Mouse (Mus musculus): ENCODE measurements around the gene Gm48552. TPM values are rescaled to one million over a fixed set of nuclear protein-coding genes. Genes with fewer than 3 reads are reported as not detected.

The Gm48552 gene
- polyA plus RNA-seq, 1 experiment from 2014 or later = 3.8 TPM

DNA sequence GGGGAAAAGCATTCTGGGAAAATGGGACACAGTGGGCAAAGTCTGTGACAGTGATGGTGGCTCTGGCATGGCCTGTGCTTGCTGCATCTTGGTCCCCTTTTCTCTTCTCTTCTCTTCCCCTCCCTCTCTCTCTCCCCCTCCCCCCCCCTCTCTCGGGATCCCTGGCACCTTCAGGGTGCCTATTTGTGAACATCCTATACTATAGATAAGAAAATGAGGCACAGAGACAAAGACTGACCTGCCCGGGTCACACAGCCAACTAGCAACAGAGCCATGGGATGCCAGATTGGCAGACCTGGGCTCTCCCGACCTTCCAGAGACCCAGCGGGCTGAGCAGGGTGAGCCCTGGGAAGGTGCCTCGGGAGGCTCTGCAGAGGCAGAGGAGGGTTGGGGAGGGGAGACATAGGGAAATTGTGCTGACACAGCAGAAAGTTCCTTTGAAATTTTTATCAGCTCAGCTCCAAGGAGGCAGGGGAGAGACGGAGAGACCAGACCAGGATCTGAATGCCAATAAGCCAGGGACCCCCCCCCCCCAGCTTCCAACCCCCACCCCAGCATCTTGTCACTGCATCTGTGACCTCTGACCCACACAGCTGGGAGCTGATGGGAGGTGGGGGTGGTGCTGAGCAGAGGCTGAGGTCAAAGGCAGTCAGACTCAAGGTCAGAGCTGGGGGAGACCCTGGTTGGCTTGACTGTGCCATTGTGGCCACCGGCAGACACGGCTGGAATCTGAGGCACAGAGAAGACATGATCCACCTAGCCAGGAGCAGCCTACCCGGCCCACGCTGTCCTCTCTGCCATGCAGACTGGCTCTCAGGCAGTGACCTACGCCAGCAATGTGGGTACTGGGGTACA is 29.6 kb downstream of the Gm48552 start:
- Histone ChIP-seq H3K36me3 (0 out of 2 replicates have a peak, but pooled peaks cover 12% of the 10 kb centered on the region), H3K27me3 (0 out of 2 replicates have a peak, but pooled peaks cover under 1% of the 10 kb centered on the region), H3K9ac (0 out of 2 replicates have a peak overlapping the region, but pooled peaks have one; percentile 6), H3K4me1 (peaks cover 49% of the 10 kb centered on the region), H3K4me3 (no peak overlapping the region), H3K9me3 (no peaks in the 10 kb centered on the region), H3K27ac (no peak overlapping the region), H3K4me2 (replicated peaks) (no peak overlapping the region)
- WGBS = 43% methylated on average over 11 of the region's 11 CpGs
- ATAC-seq (ENCODE audit: insufficient number of reproducible peaks, insufficient read depth, low FRiP score, low TSS enrichment) = no peak

DNA sequence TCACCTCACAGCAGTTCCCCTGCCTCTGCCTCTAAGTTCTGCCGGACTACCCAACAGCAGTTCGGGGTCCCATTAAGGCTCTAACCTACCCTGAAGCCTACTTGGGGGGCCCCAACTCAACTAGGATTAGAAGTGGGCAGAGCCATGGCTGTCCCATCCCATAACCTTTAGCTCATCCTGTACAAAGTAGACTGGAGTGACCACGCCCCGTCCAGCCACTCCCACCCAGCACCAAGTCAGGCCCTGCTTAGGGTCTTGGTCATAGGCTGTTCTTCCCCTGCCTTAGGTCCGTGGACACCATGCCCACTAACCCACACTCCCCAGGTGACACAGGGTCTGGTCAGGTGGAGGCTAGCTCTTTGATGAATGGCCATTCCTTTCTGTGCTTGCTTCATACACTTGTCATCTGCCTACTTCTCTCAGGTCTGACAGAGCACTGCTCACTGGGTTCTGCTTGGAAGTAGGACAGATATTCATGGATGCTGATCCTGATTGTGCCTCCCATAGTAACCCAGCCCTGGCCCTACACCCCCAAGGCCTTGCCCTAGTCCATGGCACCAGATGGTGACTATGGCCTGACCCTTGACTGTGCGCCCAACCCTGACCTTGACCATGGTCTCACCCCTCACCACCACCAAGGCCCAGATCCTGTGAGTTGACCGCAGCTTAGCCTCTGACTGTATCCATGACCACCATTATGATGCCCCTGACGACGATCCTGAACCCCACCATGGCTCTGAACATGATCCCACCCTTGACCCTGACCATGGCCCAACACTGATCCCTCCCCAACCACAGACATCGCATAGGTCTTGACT is 30.5 kb downstream of the Gm48552 start:
- Histone ChIP-seq H3K4me3 (no peak overlapping the region), H3K9ac (no peak overlapping the region), H3K9me3 (no peaks in the 10 kb centered on the region), H3K4me1 (peaks cover 45% of the 10 kb centered on the region), H3K36me3 (0 out of 2 replicates have a peak, but pooled peaks cover 12% of the 10 kb centered on the region), H3K27ac (no peak overlapping the region), H3K4me2 (replicated peaks) (no peak overlapping the region), H3K27me3 (peaks cover 7% of the 10 kb centered on the region; the same call in 1 of the 2 replicates)
- ATAC-seq (ENCODE audit: insufficient number of reproducible peaks, insufficient read depth, low FRiP score, low TSS enrichment) = no peak
- WGBS = 89% methylated on average over 10 of the region's 10 CpGs

DNA sequence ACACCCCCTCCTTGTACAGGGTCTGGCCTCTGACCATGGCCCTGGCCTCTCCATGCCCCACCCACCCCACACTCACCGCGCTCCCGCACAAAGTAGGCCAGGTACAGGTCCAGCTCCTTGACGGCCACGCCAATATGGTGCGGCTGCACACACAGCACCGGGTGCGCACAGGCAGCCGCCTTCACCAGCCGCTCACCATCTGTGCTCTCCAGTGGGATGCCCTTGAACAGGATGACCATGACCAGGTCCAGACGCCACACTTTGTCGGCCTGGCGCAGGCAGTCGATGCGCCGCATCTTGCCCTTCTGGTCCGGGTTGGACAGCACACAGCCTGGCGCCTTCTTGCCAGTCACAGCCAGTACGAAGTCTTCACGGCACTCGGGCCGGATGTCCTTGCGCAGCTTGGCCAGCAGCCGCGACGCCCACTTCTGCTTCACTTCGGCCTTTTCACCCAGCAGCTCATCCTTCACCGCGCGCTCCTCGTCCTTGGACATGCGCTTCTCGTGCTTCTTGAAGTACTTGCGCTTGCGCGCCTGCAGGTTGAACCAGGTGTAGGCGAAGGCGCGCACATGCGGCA is 31.5 kb downstream of the Gm48552 start:
- H3K9me3 ChIP-seq = no peaks in the 10 kb centered on the region
- H3K27me3 ChIP-seq = peaks cover 15% of the 10 kb centered on the region
- no peak overlapping the region for H3K27ac ChIP-seq
- peaks cover 45% of the 10 kb centered on the region for H3K4me1 ChIP-seq
- 0 out of 2 replicates have a peak, but pooled peaks cover 12% of the 10 kb centered on the region for H3K36me3 ChIP-seq
- ATAC-seq (ENCODE audit: insufficient number of reproducible peaks, insufficient read depth, low FRiP score, low TSS enrichment) = 0 out of 2 replicates have a peak, but pooled peaks have one; percentile 2
- no peak overlapping the region for H3K9ac ChIP-seq
- WGBS = 87% methylated on average over 40 of the region's 40 CpGs
- no peak overlapping the region for H3K4me3 ChIP-seq
- no peak overlapping the region for H3K4me2 ChIP-seq (replicated peaks)

DNA sequence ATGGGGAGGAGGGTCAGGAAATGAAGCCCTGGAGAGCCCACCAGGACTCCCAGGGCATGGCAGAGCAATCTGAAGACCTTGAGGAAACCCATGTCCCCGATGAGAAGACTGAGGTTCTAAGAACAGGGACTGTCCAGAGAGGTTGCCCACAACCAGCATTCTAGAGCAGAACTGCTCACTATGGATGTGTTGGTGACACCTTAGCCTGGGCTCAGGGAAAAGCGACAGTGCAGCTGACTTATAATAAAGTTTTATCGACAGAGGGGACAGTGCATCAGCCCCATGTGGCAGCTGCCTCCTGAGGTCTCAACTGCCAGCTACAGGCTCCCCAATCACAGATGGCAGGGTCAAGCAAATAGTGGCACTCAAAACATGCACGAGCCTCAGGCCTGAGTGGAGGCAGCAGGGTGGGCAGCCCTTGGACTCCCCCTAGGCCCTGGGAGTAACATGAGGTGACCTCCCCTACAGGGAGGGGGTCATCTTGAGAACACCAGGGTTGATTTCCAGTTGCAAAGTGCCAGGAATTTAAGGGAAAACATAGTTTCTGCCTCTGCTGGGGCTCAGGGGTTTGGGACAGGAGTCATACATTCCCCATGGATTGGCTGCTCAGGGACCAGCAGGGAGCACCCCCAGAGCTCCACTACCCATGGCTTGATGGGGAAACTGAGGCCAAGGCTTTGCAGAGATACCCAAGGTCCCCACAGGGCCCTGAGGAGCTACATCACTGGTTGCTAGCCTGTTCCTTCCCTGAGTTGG is 32.4 kb downstream of the Gm48552 start:
- H3K4me2 ChIP-seq (replicated peaks) = no peak overlapping the region
- no peak overlapping the region for H3K27ac ChIP-seq
- H3K27me3 ChIP-seq = peaks cover 23% of the 10 kb centered on the region
- no peak overlapping the region for H3K9ac ChIP-seq
- 0 out of 2 replicates have a peak, but pooled peaks cover 12% of the 10 kb centered on the region for H3K36me3 ChIP-seq
- no peaks in the 10 kb centered on the region for H3K9me3 ChIP-seq
- no peak overlapping the region for H3K4me3 ChIP-seq
- 75% methylated on average over 4 of the region's 4 CpGs for WGBS
- ATAC-seq (ENCODE audit: insufficient number of reproducible peaks, insufficient read depth, low FRiP score, low TSS enrichment) = no peak
- peaks cover 45% of the 10 kb centered on the region for H3K4me1 ChIP-seq

- no peak overlapping the region for H3K27ac ChIP-seq
- ATAC-seq (ENCODE audit: insufficient number of reproducible peaks, insufficient read depth, low FRiP score, low TSS enrichment) = no peak
- no peak overlapping the region for H3K9ac ChIP-seq
- no peak overlapping the region for H3K4me3 ChIP-seq
- no peaks in the 10 kb centered on the region for H3K9me3 ChIP-seq
- 0 out of 2 replicates have a peak, but pooled peaks cover 12% of the 10 kb centered on the region for H3K36me3 ChIP-seq
- 71% methylated on average over 5 of the region's 5 CpGs for WGBS
- no peak overlapping the region for H3K4me2 ChIP-seq (replicated peaks)
- peaks cover 29% of the 10 kb centered on the region for H3K27me3 ChIP-seq
- peaks cover 46% of the 10 kb centered on the region for H3K4me1 ChIP-seq
Measured at GRCm38 (mm10) chr10:81421797-81422100, 32.9 kb downstream of the Gm48552 start.

DNA sequence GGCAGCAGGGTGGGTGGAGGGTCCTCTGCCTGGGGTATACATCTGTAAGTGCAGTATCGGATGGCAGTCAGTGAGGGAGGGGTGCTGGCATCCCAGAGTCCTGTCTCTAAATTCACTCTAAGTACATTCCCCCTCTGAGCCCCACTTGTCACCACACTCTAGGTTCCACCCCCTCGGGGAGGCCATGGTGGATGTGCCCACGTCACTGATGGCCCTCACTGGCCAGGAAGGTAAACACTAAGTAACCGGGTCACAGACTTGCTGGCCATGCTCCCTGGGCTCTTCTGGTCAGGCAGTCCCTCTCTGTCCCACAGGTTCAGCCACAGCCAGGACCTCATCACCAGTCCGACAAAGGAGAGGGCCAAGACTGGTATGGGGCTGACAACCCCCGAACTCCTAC is 33.4 kb downstream of the Gm48552 start:
- WGBS = 71% methylated on average over 6 of the region's 6 CpGs
- no peak overlapping the region for H3K4me2 ChIP-seq (replicated peaks)
- H3K36me3 ChIP-seq = 0 out of 2 replicates have a peak, but pooled peaks cover 12% of the 10 kb centered on the region
- no peak for ATAC-seq (ENCODE audit: insufficient number of reproducible peaks, insufficient read depth, low FRiP score, low TSS enrichment)
- no peak overlapping the region for H3K27ac ChIP-seq
- no peak overlapping the region for H3K9ac ChIP-seq
- peaks cover 46% of the 10 kb centered on the region for H3K4me1 ChIP-seq
- H3K9me3 ChIP-seq = no peaks in the 10 kb centered on the region
- H3K4me3 ChIP-seq = no peak overlapping the region
- H3K27me3 ChIP-seq = peaks cover 33% of the 10 kb centered on the region

GRCm38 (mm10) chr10:81422661-81423217 is 33.9 kb downstream of the Gm48552 start:
- no peak overlapping the region for H3K9ac ChIP-seq
- peaks cover 39% of the 10 kb centered on the region for H3K27me3 ChIP-seq
- H3K4me2 ChIP-seq (replicated peaks) = no peak overlapping the region
- 0 out of 2 replicates have a peak, but pooled peaks cover 12% of the 10 kb centered on the region for H3K36me3 ChIP-seq
- ATAC-seq (ENCODE audit: insufficient number of reproducible peaks, insufficient read depth, low FRiP score, low TSS enrichment) = no peak
- H3K4me1 ChIP-seq = peaks cover 43% of the 10 kb centered on the region
- 79% methylated on average over 3 of the region's 3 CpGs for WGBS
- no peak overlapping the region for H3K4me3 ChIP-seq
- H3K9me3 ChIP-seq = no peaks in the 10 kb centered on the region
- no peak overlapping the region for H3K27ac ChIP-seq

- 0 out of 2 replicates have a peak, but pooled peaks cover 11% of the 10 kb centered on the region for H3K36me3 ChIP-seq
- ATAC-seq (ENCODE audit: insufficient number of reproducible peaks, insufficient read depth, low FRiP score, low TSS enrichment) = no peak
- H3K4me2 ChIP-seq (replicated peaks) = peak overlapping the region; percentile 85
- WGBS = 70% methylated on average over 4 of the region's 4 CpGs
- H3K4me3 ChIP-seq = peak overlapping the region; percentile 1; the same call in 1 of the 2 replicates
- peaks cover 48% of the 10 kb centered on the region for H3K27me3 ChIP-seq
- no peaks in the 10 kb centered on the region for H3K9me3 ChIP-seq
- peaks cover 40% of the 10 kb centered on the region for H3K4me1 ChIP-seq
- H3K9ac ChIP-seq = no peak overlapping the region
- no peak overlapping the region for H3K27ac ChIP-seq
Measured at GRCm38 (mm10) chr10:81423476-81424245, 34.9 kb downstream of the Gm48552 start.

- 6% methylated on average over 25 of the region's 25 CpGs for WGBS
- H3K36me3 ChIP-seq = 0 out of 2 replicates have a peak, but pooled peaks cover 9% of the 10 kb centered on the region
- H3K9me3 ChIP-seq = no peaks in the 10 kb centered on the region
- H3K4me3 ChIP-seq = peak overlapping the region; percentile 55
- H3K9ac ChIP-seq = peak overlapping the region; percentile 33; the same call in 1 of the 2 replicates
- no peak for ATAC-seq (ENCODE audit: insufficient number of reproducible peaks, insufficient read depth, low FRiP score, low TSS enrichment)
- 0 out of 2 replicates have a peak overlapping the region, but pooled peaks have one; percentile 46 for H3K27ac ChIP-seq
- peak overlapping the region; percentile 85 for H3K4me2 ChIP-seq (replicated peaks)
- peaks cover 53% of the 10 kb centered on the region for H3K27me3 ChIP-seq
- peaks cover 37% of the 10 kb centered on the region for H3K4me1 ChIP-seq
Measured at GRCm38 (mm10) chr10:81424246-81425051, 35.6 kb downstream of the Gm48552 start.

Measured in embryonic facial prominence, embryonic 12.5 days (tissue).